Mouse (Mus musculus): ENCODE data around the gene Otos.

- TF ChIP-seq CTCF (IDR thresholded peaks at IDR 0.05; ENCODE audit: low read depth, low read length) (peak; percentile 80), TAL1 (conservative IDR thresholded peaks at IDR 0.05; ENCODE audit: low read depth, low read length) (no peak), GATA1 (IDR thresholded peaks at IDR 0.05; ENCODE audit: borderline replicate concordance, low read length) (no peak), POLR2AphosphoS5 (IDR thresholded peaks at IDR 0.05; ENCODE audit: insufficient replicate concordance, low read depth, low read length) (no peak)
These were observed 48.2 kb upstream of the Otos start for GRCm38 (mm10) chr1:92696848-92697247.
